Mouse (Mus musculus): ENCODE measurements around the gene Il12a.

Gene Il12a

DNA sequence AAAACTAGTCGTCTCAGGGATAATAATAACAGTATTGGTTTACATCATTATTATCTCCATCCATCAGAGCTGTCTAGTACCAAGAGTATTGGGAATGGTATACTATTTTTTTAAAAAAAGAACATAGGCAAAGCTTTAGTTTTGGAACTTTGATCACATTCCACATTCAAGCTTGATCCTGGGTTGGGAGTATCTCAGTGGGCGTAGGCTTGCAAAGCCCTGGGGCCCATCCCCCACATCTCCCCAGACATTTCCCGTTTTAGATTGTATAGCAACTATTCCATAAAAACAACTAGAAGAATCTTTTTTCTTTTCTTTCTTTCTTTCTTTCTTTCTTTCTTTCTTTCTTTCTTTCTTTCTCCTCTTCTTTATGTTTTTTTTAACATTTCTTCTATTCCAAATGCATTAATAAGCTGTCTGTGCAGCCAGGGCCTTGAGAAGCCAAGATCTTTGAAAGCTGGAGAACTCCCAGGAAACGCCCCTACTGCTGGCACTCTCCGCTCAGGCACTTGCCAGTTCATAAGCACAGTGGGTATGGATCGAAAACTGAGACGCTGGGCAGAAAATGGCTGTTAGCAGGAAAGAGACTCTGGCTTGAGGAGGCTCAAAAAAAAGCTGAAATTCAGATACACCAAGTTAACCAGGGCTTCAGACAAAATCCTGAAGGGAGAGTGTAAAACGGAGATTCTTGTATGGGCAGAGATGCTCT lies 3.4 kb upstream of the Il12a start:
- peak in 1 of 2 experiments; percentile 29 for DNase-seq

DNA sequence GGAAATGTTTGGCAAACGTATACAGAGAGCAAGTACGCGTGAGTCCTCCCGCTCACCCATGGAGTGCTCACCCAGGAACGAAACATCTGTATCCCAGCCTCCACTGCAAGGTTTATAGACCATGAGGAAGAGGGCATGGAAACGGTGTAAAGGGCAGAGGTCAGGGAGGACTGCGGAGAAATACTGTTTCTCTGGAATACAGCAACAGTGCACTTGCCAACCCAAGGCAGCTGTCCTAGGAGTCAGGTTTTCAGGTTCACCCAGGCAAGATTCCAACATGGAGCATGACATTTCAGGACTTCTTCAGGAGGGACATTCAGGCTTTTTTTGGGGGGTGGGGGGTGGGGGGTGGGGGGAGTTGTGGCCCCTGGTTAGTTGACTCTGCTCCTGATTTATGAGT lies 1.1 kb upstream of the Il12a start:
- no peak for DNase-seq

- DNase-seq = no peak
These were observed 795 bp downstream of the Il12a start for GRCm38 (mm10) chr3:68691100-68691778.

GRCm38 (mm10) chr3:68691938-68692599 lies 1.6 kb downstream of the Il12a start:
- DNase-seq = no peak

DNA sequence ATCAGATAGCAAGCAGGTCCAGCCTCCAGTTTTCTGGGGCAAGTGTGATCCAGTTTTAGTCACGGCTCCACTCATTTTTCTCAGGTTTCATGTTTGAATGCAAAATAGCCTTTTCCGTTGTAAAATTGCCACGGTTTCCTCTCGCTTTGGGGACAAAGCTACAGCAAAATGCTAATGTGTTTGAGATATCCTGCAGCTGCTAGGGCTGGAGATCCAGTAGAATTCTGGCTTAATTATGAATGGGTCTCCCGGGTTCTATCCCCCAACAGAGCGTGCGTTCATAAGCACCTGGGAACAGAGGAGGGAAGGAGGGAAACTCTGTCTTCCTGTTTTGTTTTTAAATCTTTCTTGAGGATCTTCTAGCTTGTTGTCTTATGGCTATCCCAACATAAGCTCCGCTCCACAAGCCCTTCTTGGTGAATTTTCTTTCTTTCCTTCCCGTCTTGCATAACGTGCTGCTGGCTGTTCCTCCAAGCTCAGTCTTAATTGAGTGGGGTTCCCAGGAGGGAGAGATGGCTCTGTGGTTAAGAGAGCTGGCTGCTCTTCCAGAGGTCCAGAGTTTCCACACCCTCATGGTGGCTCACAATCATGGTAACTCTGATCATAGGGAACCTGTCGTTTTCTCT lies 2.3 kb downstream of the Il12a start:
- peak in 1 of 2 experiments; percentile 26 for DNase-seq

DNA sequence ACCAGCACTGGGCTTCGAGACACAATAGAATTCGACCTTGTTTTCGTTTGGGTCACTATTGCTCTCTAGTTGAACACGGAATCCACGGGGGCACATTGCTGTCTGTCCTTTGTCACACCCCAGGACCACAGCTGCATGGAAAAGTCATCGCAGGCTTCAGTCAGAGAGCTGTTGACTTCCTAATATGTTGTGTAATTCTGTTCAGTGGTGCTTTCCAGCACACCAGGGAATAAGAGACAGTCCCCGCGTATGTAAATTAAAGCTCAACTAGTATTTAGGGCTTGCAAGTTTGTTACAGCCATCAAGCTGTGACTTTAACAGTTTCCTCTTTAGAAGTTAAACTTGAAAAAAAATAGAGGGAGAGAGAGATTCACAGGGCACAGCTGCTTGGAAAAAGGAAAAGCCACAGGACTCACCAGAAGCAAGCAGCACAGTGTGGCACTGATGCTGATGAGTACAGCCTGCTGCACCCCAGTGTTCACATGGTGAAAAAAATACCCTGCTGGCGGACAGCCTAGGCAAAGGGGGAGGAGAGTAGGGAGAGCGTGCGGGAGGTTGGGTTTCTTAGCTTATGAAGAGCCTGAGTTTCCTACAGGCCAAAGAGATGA lies 3.1 kb downstream of the Il12a start:
- DNase-seq = peak; percentile 72 to 86

GRCm38 (mm10) chr3:68695321-68695720 lies 4.9 kb downstream of the Il12a start:
- DNase-seq = no peak

GRCm38 (mm10) chr3:68696495-68697200 lies 6.2 kb downstream of the Il12a start:
- DNase-seq = no peak

- no peak for DNase-seq
These were observed 8.2 kb downstream of the Il12a start for GRCm38 (mm10) chr3:68698601-68699000.

GRCm38 (mm10) chr3:68700091-68700490 lies 9.6 kb downstream of the Il12a start:
- DNase-seq = no peak

DNA sequence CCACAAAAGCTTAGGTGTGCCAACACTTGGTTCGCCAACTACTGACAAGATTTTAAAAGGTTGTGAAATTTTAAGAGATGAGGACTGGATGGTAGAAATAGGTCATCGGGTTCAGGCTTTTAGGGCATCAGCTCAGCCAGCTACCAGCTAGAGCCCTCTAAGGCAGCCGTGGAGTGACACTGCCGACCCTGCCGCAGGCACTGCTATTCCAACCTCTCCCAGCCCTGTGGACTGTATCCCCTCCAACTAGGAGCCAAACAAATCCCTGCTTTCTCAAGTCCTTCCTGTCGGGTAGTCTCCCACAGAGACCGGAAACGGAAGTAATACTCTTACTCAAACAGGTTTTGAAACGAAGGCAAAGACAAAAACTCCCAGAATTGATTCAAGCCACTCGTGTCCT lies 15.9 kb downstream of the Il12a start:
- DNase-seq = no peak

DNA sequence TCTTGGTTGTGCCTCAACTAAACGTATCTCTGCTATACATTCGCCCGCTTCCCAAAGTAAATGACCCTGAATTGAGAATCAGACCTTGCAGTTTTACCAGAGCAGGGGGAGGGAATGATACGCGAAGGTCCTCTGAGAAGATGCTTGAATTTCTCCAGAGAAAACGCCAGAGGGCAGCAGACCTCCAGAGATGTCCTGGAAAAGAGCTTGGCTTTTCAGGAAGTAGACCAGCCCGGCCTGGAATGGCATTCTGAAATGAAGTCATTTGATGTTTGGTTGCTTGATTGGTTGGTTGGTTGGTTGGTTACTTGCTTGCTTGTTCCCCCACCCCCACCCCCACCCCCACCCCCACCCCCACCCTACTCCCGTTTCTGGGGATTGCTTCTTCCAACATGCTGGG lies 17.8 kb downstream of the Il12a start:
- DNase-seq = peak; percentile 49 to 74

DNA sequence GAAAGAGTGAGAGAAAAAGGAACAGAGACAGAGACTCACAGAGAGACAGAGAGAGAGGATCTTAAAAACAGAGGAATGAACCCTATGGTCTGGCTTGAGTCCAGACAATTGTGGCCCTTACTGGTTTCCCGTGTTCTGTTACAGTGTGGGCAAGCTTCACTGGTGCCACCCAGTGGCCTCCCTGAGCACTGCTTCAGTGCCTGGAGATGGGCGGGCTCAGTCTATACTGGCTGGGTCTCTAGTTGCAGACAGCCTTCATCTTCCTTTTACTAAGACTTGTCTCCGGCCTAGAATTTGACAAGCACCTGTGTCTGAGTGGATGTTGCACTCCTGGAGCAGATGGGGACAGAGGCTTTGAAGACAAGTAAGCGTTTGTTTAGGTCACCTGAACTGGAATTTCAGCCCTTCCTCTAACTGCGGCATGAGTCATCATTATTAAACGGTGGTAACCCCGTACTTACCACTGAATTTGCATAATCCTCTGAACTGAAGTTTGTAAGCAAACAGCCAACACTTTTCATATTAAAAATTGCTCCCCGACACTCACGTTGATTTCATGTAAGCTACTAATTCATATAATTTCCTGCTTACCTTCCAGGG lies 18.9 kb downstream of the Il12a start:
- DNase-seq = peak; percentile 74 to 81

- no peak for DNase-seq
These were observed 20.0 kb downstream of the Il12a start for GRCm38 (mm10) chr3:68710436-68710835.

DNA sequence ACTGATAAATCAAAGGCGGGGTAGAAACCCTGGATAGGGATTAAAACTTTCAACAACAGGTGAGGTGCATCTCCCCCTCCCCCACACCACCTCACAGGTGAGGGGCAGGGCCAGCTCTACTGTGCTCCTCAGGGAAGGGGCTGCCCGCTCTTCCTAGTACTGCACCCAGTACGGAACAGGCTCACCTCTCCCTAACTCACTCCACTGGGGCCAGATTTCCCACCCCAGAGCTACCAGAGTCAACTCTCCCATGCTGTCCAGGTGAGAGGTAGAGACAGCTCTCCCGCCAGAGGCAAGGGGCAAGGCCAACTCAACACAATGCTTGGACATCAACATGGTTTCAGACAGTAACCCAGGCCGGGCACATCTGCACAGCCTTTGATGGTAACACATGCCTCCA lies 21.1 kb downstream of the Il12a start:
- no peak for DNase-seq

DNA sequence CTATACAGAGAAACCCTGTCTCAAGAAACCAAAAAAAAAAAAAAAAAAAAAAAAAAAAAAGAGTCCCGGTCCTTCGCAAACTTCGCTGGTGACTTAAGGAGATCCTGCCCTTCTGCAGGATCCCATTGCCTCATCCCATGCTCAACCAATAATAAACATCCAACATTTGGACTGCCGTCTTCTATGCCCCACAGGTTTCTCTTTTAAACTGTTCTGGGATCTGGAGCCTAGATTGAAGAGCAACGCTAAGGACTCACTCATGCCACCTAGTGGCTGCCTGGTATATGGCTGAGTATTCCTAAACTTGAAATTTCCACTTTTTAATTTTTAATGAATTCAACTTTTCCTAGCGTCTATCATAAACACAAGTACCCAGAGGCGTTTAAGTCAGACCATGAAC lies 23.1 kb downstream of the Il12a start:
- peak in 1 of 2 experiments; percentile 59 for DNase-seq

DNA sequence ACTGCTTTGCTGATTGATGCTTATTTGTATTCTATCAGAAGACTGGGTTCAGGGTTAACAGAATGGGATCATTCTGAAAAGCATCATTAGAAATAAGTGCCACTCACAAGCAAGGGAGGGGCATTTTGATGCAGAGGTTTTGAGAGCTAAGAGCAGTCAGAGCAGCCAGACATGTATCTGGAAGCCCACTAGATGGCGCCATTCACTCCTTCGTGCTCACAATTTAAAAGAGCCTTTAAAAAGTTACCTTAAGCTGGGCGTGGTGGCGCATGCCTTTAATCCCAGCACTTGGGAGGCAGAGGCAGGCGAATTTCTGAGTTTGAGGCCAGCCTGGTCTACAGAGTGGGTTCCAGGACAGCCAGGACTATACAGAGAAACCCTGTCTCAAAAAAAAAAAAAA lies 26.9 kb downstream of the Il12a start:
- peak; percentile 31 to 59 for DNase-seq

DNA sequence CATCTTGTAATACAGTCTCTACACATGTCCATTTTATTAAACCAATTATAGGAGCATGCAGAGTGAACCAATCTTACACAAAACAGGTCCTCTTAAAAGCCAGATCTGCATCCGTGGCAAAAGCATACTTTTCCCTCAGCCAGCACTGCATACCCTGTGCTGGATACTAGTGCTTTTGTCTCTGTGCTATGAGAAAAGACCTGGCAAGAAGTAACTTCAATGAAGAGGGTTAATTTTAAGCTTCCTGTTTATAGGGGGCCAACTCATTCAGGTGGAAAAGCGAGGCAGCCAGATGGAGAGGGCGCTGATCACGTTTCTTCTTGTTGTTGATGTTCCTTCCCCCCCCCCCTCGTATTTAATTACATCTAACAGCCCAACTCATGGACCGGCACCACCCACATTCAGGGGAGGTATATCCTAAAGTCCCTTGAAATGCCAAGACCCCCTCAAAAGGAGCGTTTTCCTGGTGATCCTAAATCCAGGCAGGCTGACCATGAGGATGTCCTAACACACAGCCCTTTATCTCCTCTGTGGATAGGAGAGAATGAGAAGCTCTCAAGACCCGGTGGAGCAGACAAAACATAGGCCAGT lies 28.9 kb downstream of the Il12a start:
- no peak for DNase-seq

DNA sequence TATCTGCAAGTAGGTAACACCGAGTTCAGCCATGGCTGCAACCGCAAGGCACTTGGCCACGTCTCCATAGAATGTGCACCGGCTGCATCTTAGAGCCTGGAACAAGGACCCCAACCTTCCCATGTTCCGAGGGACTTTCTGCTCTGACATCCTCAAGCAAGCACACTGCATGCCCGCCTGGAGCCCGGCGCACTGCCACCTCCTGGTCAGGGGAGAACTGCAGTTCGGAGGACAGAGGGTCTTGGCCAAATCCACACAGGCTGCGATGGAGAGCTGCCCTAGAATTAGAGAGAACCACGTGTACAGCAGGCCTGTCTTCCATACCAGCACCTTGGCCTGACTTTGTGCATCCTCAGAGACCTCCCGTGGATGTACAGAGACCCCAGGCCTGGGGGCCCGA lies 29.8 kb downstream of the Il12a start:
- DNase-seq = peak; percentile 39 to 58

DNA sequence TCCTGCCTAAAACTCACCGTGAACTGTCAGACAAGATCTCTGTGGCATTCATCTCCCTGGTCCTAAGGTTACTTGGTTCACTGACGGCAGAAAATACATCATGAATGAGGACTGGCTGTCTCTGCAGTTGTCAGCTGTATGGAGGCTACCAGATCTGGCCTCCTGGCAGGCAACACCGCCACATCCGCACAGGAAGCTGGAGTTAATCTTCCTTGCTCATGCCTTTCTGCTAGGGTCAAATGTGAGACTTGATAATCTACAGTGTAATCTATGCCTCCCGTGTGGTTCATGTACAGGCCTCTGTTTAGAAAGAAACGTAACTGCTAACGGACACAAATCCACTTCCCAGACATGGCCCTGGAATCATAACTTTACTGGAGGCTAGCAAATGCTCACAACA lies 51.5 kb downstream of the Il12a start:
- no peak for DNase-seq

DNA sequence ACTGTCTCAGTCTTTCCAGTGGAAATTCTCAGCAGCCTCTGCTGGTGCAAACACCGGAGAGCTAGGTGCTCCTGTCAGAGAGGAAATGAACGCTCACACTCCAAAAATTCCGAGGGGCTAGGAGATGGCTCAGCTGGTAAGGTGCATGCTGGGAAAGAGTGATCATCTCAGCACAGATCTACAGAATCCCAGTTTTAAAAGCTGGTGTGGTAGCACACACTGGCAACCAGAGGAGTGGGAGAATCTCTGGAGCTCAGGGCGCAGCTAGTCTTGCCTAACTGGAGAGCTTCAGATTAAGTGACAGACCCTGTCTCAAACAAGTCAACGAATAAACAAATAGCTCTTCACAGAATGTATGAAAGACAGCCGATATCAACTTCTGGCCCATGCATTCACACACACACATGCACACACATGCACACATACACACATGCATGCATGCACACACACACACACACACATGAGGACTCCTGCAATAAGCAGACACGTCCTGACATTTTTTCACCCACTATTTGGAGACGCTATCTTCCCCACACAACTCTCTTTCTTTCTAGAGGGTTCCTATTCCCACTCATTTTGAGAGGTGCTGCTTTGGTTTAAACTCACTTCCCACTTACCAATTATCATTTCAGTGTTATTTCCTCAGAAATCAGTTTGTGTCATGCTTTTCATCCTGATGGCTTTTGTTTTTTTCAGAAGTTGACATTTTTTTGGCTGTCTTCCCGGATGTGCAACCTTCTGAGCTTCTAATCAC lies 52.5 kb downstream of the Il12a start:
- DNase-seq = no peak

Measured in lung, postnatal 4 days (tissue).